ENCODE assay signal across 21 mouse cellular contexts in the genomic region with DNA sequence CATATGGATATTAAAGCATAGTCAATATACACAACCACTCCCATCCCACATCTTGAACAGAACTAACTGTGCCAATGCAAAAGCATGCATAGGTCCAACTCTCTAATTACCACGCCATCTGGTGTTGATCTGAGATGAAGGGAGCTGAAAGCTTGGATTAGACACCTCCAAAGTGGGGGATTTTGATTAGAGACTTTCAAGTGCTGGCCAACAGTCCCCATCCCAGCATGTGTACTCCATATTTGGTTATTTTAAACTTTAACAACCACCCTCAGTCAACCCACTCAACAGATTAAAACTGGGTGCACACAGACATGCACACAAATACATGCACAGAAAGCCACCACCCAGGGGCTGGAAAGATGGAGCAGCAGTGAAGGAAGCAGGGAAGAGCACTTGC.
DNase-seq lines count a peak whose midpoint lies in the region; ATAC-seq and TF ChIP-seq lines count a peak whose summit lies in the region.
"Had no signal": no experiment of that assay in that cellular context is flagged by ENCODE, and none has a peak within 500 bp of the region (broad histone marks: within the 10 kb centered on the region; RNA-seq: fewer than 3 reads in every experiment).

No protein-coding gene starts in this region.

- no peaks in the 10 kb centered on the region for H3K9me3 ChIP-seq in forebrain, embryonic 13.5 days (replicated peaks)
- H3K9me3 ChIP-seq in forebrain, embryonic 11.5 days (ENCODE audit: control insufficient read depth, low read length), result no peaks in the 10 kb centered on the region
- no peaks in the 10 kb centered on the region for H3K9me3 ChIP-seq in stomach, postnatal 0 days (ENCODE audit: control insufficient read depth, low read length)
- H3K9me3 ChIP-seq: embryonic facial prominence, embryonic 15.5 days; hindbrain, embryonic 10.5 days; kidney, embryonic 15.5 days; limb, embryonic 15.5 days; liver, embryonic 15.5 days had no signal

- H3K27ac ChIP-seq in forebrain, embryonic 13.5 days, result no peak overlapping the region
- no peak overlapping the region for H3K27ac ChIP-seq in forebrain, embryonic 11.5 days (ENCODE audit: low read depth, low read length)
- H3K27ac ChIP-seq in heart, adult 2 months, result no peak overlapping the region
- no peak overlapping the region for H3K27ac ChIP-seq in stomach, postnatal 0 days (replicated peaks)
- H3K27ac ChIP-seq: embryonic facial prominence, embryonic 15.5 days; hindbrain, embryonic 10.5 days; hindbrain, postnatal 0 days; kidney, embryonic 15.5 days; limb, embryonic 15.5 days; liver, embryonic 15.5 days had no signal

- no peak overlapping the region for H3K4me2 ChIP-seq in forebrain, embryonic 13.5 days
- H3K4me2 ChIP-seq in forebrain, embryonic 11.5 days (ENCODE audit: low read depth, low read length, severe bottlenecking), result no peak overlapping the region
- H3K4me2 ChIP-seq in stomach, postnatal 0 days (replicated peaks; ENCODE audit: low read depth), result no peak overlapping the region
- H3K4me2 ChIP-seq: embryonic facial prominence, embryonic 15.5 days; kidney, embryonic 15.5 days; limb, embryonic 15.5 days; liver, embryonic 15.5 days; midbrain, embryonic 11.5 days had no signal

- no peak overlapping the region for H3K9ac ChIP-seq in forebrain, embryonic 13.5 days
- H3K9ac ChIP-seq in forebrain, embryonic 11.5 days (ENCODE audit: low read length), result no peak overlapping the region
- H3K9ac ChIP-seq in heart, adult 2 months (ENCODE audit: low read depth, low read length), result no peak overlapping the region
- H3K9ac ChIP-seq in stomach, postnatal 0 days (ENCODE audit: low read length), result no peak overlapping the region
- H3K9ac ChIP-seq: embryonic facial prominence, embryonic 15.5 days; kidney, embryonic 15.5 days; limb, embryonic 15.5 days; liver, embryonic 15.5 days had no signal

- TF ChIP-seq POLR2A in heart, adult 2 months (IDR thresholded peaks at IDR 0.05; ENCODE audit: insufficient read depth, low read depth, low read length), result no peak

- 70% methylated on average over 1 of the region's 1 CpGs for WGBS in forebrain, embryonic 13.5 days
- whole genome bisulfite sequencing in forebrain, embryonic 11.5 days, result 75% methylated on average over 1 of the region's 1 CpGs
- 84% methylated on average over 1 of the region's 1 CpGs for WGBS in heart, adult 2 months
- WGBS in stomach, postnatal 0 days, result 58% methylated on average over 1 of the region's 1 CpGs

- no peaks in the 10 kb centered on the region for H3K36me3 ChIP-seq in forebrain, embryonic 13.5 days (ENCODE audit: poor library complexity, severe bottlenecking)
- no peaks in the 10 kb centered on the region for H3K36me3 ChIP-seq in forebrain, embryonic 11.5 days (ENCODE audit: control insufficient read depth, insufficient read depth, low read length)
- no peaks in the 10 kb centered on the region for H3K36me3 ChIP-seq in heart, adult 2 months (ENCODE audit: control insufficient read depth, insufficient read depth, low read length)
- no peaks in the 10 kb centered on the region for H3K36me3 ChIP-seq in stomach, postnatal 0 days (ENCODE audit: control insufficient read depth, insufficient read depth, low read length)
- H3K36me3 ChIP-seq: embryonic facial prominence, embryonic 15.5 days; hindbrain, embryonic 10.5 days; kidney, embryonic 15.5 days; limb, embryonic 15.5 days; liver, embryonic 15.5 days had no signal

- no peak for DNase-seq in forebrain, embryonic 11.5 days (ENCODE audit: low spot score)
- DNase-seq in heart, adult 11 months, result peak; percentile 63
- DNase-seq in heart, adult 2 months, result no peak
- peak; percentile 63 for DNase-seq in brain, adult 2 months (ENCODE audit: low read depth, low spot score)
- peak; percentile 9 to 75 for DNase-seq in layer of hippocampus, postnatal 14 days (ENCODE audit: low spot score in 2 of 2)
- no peak for DNase-seq in stomach, postnatal 0 days (ENCODE audit: low spot score)
- DNase-seq: adrenal gland, postnatal 36 days; cerebellum, adult 9-10 months; gastrocnemius, postnatal 25 days; kidney, postnatal 4 days; retina, postnatal 1 day; thymus, postnatal 36 days had no signal

- peak; percentile 63; the same call in 1 of the 2 replicates for ATAC-seq in forebrain, embryonic 13.5 days
- no peak for ATAC-seq in forebrain, embryonic 11.5 days (replicated peaks; ENCODE audit: low FRiP score)
- ATAC-seq in stomach, postnatal 0 days (ENCODE audit: low FRiP score, low TSS enrichment), result no peak
- ATAC-seq: hindbrain, postnatal 0 days; intestine, postnatal 0 days had no signal

- no peak for TF ChIP-seq EP300 in heart, adult 2 months (IDR thresholded peaks at IDR 0.05; ENCODE audit: insufficient read depth, low read depth, low read length)
- no peak for TF ChIP-seq EP300 in stomach, postnatal 0 days (optimal IDR thresholded peaks at IDR 0.05)

- H3K27me3 ChIP-seq in forebrain, embryonic 13.5 days, result no peaks in the 10 kb centered on the region
- no peaks in the 10 kb centered on the region for H3K27me3 ChIP-seq in forebrain, embryonic 11.5 days (ENCODE audit: control insufficient read depth, insufficient read depth, low read length)
- no peaks in the 10 kb centered on the region for H3K27me3 ChIP-seq in heart, adult 2 months (ENCODE audit: control insufficient read depth, insufficient read depth, low read length)
- H3K27me3 ChIP-seq in stomach, postnatal 0 days (ENCODE audit: control insufficient read depth, insufficient read depth, low read length), result no peaks in the 10 kb centered on the region
- H3K27me3 ChIP-seq: embryonic facial prominence, embryonic 15.5 days; kidney, embryonic 15.5 days; limb, embryonic 15.5 days; liver, embryonic 15.5 days had no signal

- intact Hi-C loops in heart, adult 2 months (cut with DNase I), result no loop called here

- H3K4me3 ChIP-seq in forebrain, embryonic 13.5 days, result no peak overlapping the region
- H3K4me3 ChIP-seq in forebrain, embryonic 11.5 days (ENCODE audit: low read depth, low read length), result no peak overlapping the region
- H3K4me3 ChIP-seq in heart, adult 2 months, result no peak overlapping the region
- H3K4me3 ChIP-seq in stomach, postnatal 0 days (ENCODE audit: low read depth, low read length), result no peak overlapping the region
- H3K4me3 ChIP-seq: embryonic facial prominence, embryonic 15.5 days; hindbrain, embryonic 10.5 days; kidney, embryonic 15.5 days; limb, embryonic 15.5 days; liver, embryonic 15.5 days had no signal

- 0 out of 2 replicates have a peak, but pooled peaks cover 7% of the 10 kb centered on the region for H3K4me1 ChIP-seq in forebrain, embryonic 13.5 days
- H3K4me1 ChIP-seq in forebrain, embryonic 11.5 days (replicated peaks; ENCODE audit: control insufficient read depth, insufficient read depth, low read length), result no peaks in the 10 kb centered on the region
- H3K4me1 ChIP-seq in heart, adult 2 months (ENCODE audit: control insufficient read depth, insufficient read depth, low read length), result no peaks in the 10 kb centered on the region
- H3K4me1 ChIP-seq in stomach, postnatal 0 days (replicated peaks; ENCODE audit: control insufficient read depth, insufficient read depth), result no peaks in the 10 kb centered on the region
- H3K4me1 ChIP-seq: liver, embryonic 15.5 days had no signal

- TF ChIP-seq CTCF in heart, adult 2 months (IDR thresholded peaks at IDR 0.05), result no peak
- TF ChIP-seq CTCF in stomach, postnatal 0 days (IDR thresholded peaks at IDR 0.05; ENCODE audit: low read depth), result no peak

- H3K79me2 ChIP-seq in heart, adult 2 months (replicated peaks; ENCODE audit: control insufficient read depth, insufficient read depth, low read length), result no peaks in the 10 kb centered on the region

Comparison
In these comparisons a context has a peak if more than half of its experiments do, and no peak if none do; other contexts are left out.
1. DNase-seq: peak in heart, adult 11 months (single experiment), brain, adult 2 months (single experiment) and layer of hippocampus, postnatal 14 days (2 of 2); none in forebrain, embryonic 11.5 days (single experiment), heart, adult 2 months (0 of 2) and stomach, postnatal 0 days (single experiment).